In the genomic region with DNA sequence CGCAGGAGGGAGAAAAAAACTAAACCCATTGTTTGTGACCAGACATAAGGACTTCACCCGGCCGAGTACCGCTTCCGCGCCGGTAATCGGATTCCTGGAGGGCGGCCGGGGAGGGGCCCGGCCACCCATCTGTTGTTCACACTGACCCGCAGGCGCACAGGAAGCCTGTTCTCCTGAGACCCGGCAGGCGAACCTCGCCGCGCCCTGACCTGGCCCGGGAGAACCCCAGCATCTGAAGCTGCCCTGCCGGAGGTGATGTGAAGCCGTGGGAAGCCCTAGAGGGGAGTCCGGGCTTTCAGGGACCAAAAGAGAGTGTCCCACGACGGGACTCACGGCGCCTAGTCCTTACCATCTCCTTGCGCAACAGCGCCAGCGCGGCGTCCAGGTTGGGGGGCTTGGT, we compare ENCODE assay signal across 8 mouse cellular contexts. TPM values are rescaled to one million over a fixed set of nuclear protein-coding genes. Genes with fewer than 3 reads are reported as not detected.
A peak's percentile ranks its signal among the peaks of the same experiment; 100 is the strongest.
DNase-seq lines count a peak whose midpoint lies in the region; ATAC-seq lines count a peak whose summit lies in the region.

No protein-coding gene starts in this region.

- peaks cover 14% of the 10 kb centered on the region for H3K4me1 ChIP-seq in erythroblast, embryonic 14.5 days (ENCODE audit: control insufficient read depth)
- peaks cover 20% of the 10 kb centered on the region for H3K4me1 ChIP-seq in heart, embryonic 11.5 days (ENCODE audit: control insufficient read depth, insufficient read depth, low read length)
- 0 out of 2 replicates have a peak, but pooled peaks cover 3% of the 10 kb centered on the region for H3K4me1 ChIP-seq in limb, embryonic 11.5 days (ENCODE audit: control insufficient read depth, insufficient read depth, low read length)
- peaks cover 27% of the 10 kb centered on the region for H3K4me1 ChIP-seq in neural tube, embryonic 13.5 days (replicated peaks)

- peak overlapping the region; percentile 62 for H3K9ac ChIP-seq in heart, embryonic 11.5 days (ENCODE audit: low read depth, low read length)
- H3K9ac ChIP-seq in limb, embryonic 11.5 days (ENCODE audit: low read length): peak overlapping the region; percentile 49
- peak overlapping the region; percentile 64 for H3K9ac ChIP-seq in neural tube, embryonic 13.5 days

- peak overlapping the region; percentile 95 for H3K4me2 ChIP-seq in heart, embryonic 11.5 days
- H3K4me2 ChIP-seq in limb, embryonic 11.5 days (ENCODE audit: low read depth, severe bottlenecking): peak overlapping the region; percentile 72
- peak overlapping the region; percentile 79 for H3K4me2 ChIP-seq in neural tube, embryonic 13.5 days

- no peak overlapping the region for H3K27ac ChIP-seq in heart, embryonic 11.5 days (ENCODE audit: low read depth, low read length)
- H3K27ac ChIP-seq in limb, embryonic 11.5 days (replicated peaks; ENCODE audit: low read depth, low read length): no peak overlapping the region
- no peak overlapping the region; the same call in 1 of the 2 replicates for H3K27ac ChIP-seq in neural tube, embryonic 13.5 days (replicated peaks)

- WGBS in heart, embryonic 11.5 days (ENCODE audit: insufficient replicate concordance): under 1% methylated on average over 26 of the region's 31 CpGs
- WGBS in limb, embryonic 11.5 days: 0% methylated on average over 31 of the region's 31 CpGs
- under 1% methylated on average over 31 of the region's 31 CpGs for WGBS in neural tube, embryonic 13.5 days

- H3K9me3 ChIP-seq in erythroblast, embryonic 14.5 days (ENCODE audit: control insufficient read depth, low read length): no peaks in the 10 kb centered on the region
- H3K9me3 ChIP-seq in heart, embryonic 11.5 days (replicated peaks; ENCODE audit: control insufficient read depth, low read length): no peaks in the 10 kb centered on the region
- no peaks in the 10 kb centered on the region for H3K9me3 ChIP-seq in limb, embryonic 11.5 days (ENCODE audit: control insufficient read depth, low read length)
- H3K9me3 ChIP-seq in neural tube, embryonic 13.5 days: no peaks in the 10 kb centered on the region; the same call in 1 of the 2 replicates

- peak; percentile 51 for DNase-seq in ZHBTc4 (ENCODE audit: low read depth, low spot score)
- DNase-seq in limb, embryonic 11.5 days (ENCODE audit: low spot score): peak; percentile 49
- DNase-seq in adrenal gland, adult 8-10 months: no peak
- no peak for DNase-seq in layer of hippocampus, adult 9-10 months (ENCODE audit: low spot score)

- H3K27me3 ChIP-seq in erythroblast, embryonic 14.5 days (ENCODE audit: control insufficient read depth): peaks cover 60% of the 10 kb centered on the region
- peaks cover 38% of the 10 kb centered on the region for H3K27me3 ChIP-seq in heart, embryonic 11.5 days (ENCODE audit: control insufficient read depth, insufficient read depth, low read length)
- peaks cover 31% of the 10 kb centered on the region for H3K27me3 ChIP-seq in limb, embryonic 11.5 days (ENCODE audit: control insufficient read depth, insufficient read depth, low read length)
- peaks cover 59% of the 10 kb centered on the region for H3K27me3 ChIP-seq in neural tube, embryonic 13.5 days

- no peaks in the 10 kb centered on the region for H3K36me3 ChIP-seq in erythroblast, embryonic 14.5 days (ENCODE audit: control insufficient read depth)
- no peaks in the 10 kb centered on the region for H3K36me3 ChIP-seq in heart, embryonic 11.5 days (ENCODE audit: control insufficient read depth, insufficient read depth, low read length)
- H3K36me3 ChIP-seq in limb, embryonic 11.5 days (ENCODE audit: control insufficient read depth, insufficient read depth, low read length): no peaks in the 10 kb centered on the region
- H3K36me3 ChIP-seq in neural tube, embryonic 13.5 days: no peaks in the 10 kb centered on the region

- ATAC-seq in erythroblast, adult 5-6 weeks (replicated peaks; ENCODE audit: low FRiP score, poor library complexity, severe bottlenecking): no peak
- ATAC-seq in heart, embryonic 11.5 days (replicated peaks; ENCODE audit: insufficient number of reproducible peaks, low FRiP score, low TSS enrichment): no peak
- ATAC-seq in limb, embryonic 11.5 days (ENCODE audit: insufficient number of reproducible peaks, low FRiP score, low TSS enrichment, low read depth): no peak
- ATAC-seq in neural tube, embryonic 13.5 days (ENCODE audit: low read depth): no peak

- peak overlapping the region; percentile 49 for H3K4me3 ChIP-seq in erythroblast, embryonic 14.5 days (replicated peaks)
- peak overlapping the region; percentile 64 for H3K4me3 ChIP-seq in heart, embryonic 11.5 days (ENCODE audit: low read depth, low read length)
- H3K4me3 ChIP-seq in limb, embryonic 11.5 days (ENCODE audit: low read depth, low read length): peak overlapping the region; percentile 49
- peak overlapping the region; percentile 49 for H3K4me3 ChIP-seq in neural tube, embryonic 13.5 days

RNA-seq across cellular contexts. Expression of a gene that starts 0.4 kb away (rescaled TPM):
- polyA plus RNA-seq in erythroblast, embryonic 14.5 days (2012): not detected in 2 replicates
- 1.3 TPM in 1 of 2 replicates, not detected in the other for total RNA-seq in erythroblast, adult 5-6 weeks (2015; ENCODE audit: low replicate concordance)
- total RNA-seq in erythroblast, adult 5-6 weeks (2017; ENCODE audit: low replicate concordance): not detected in 2 replicates
- 2.4 and 3.1 TPM in 2 replicates for polyA plus RNA-seq in heart, embryonic 11.5 days (2014; fragmentation: Nextera tagmentation; extraction: Ambion mirVana)
- 3.7 and 4.5 TPM in 2 replicates for polyA plus RNA-seq in limb, embryonic 11.5 days (2014; fragmentation: Nextera tagmentation; extraction: Ambion mirVana)
- polyA plus RNA-seq in neural tube, embryonic 13.5 days (2015; fragmentation: Nextera tagmentation; extraction: Ambion mirVana): 12.1 and 15.9 TPM in 2 replicates
- total RNA-seq in adrenal gland, adult 8-10 months (2022): under 1 TPM in 3 of 4 experiments, not detected in 1; 0.42 to 0.73 (median 0.49) TPM

RNA-seq across cellular contexts. Expression of a gene that starts 29.3 kb away (rescaled TPM):
- polyA plus RNA-seq in erythroblast, embryonic 14.5 days (2012): 0.11 and 0.29 TPM in 2 replicates
- total RNA-seq in erythroblast, adult 5-6 weeks (2015; ENCODE audit: low replicate concordance): 2.5 TPM in 1 of 2 replicates, not detected in the other
- total RNA-seq in erythroblast, adult 5-6 weeks (2017; ENCODE audit: low replicate concordance): 1.1 TPM in 1 of 2 replicates, not detected in the other
- 14.7 and 20.3 TPM in 2 replicates for polyA plus RNA-seq in heart, embryonic 11.5 days (2014; fragmentation: Nextera tagmentation; extraction: Ambion mirVana)
- 27.3 and 30.5 TPM in 2 replicates for polyA plus RNA-seq in limb, embryonic 11.5 days (2014; fragmentation: Nextera tagmentation; extraction: Ambion mirVana)
- polyA plus RNA-seq in neural tube, embryonic 13.5 days (2015; fragmentation: Nextera tagmentation; extraction: Ambion mirVana): 28.4 and 31.4 TPM in 2 replicates
- 10 to 100 TPM in 3 of 4 experiments, 1 to 10 TPM in 1; 6.4 to 15.9 (median 13.3) TPM for total RNA-seq in adrenal gland, adult 8-10 months (2022)

RNA-seq across cellular contexts. Expression of a gene that starts 29.4 kb away (rescaled TPM):
- polyA plus RNA-seq in erythroblast, embryonic 14.5 days (2012): 0.42 and 0.44 TPM in 2 replicates
- total RNA-seq in erythroblast, adult 5-6 weeks (2015; ENCODE audit: low replicate concordance): 13.1 and 15.3 TPM in 2 replicates
- total RNA-seq in erythroblast, adult 5-6 weeks (2017; ENCODE audit: low replicate concordance): 8.8 and 18.3 TPM in 2 replicates
- 39.1 and 41.4 TPM in 2 replicates for polyA plus RNA-seq in heart, embryonic 11.5 days (2014; fragmentation: Nextera tagmentation; extraction: Ambion mirVana)
- 49.5 and 53.9 TPM in 2 replicates for polyA plus RNA-seq in limb, embryonic 11.5 days (2014; fragmentation: Nextera tagmentation; extraction: Ambion mirVana)
- polyA plus RNA-seq in neural tube, embryonic 13.5 days (2015; fragmentation: Nextera tagmentation; extraction: Ambion mirVana): 60.4 and 62.6 TPM in 2 replicates
- total RNA-seq in adrenal gland, adult 8-10 months (2022): 10 to 100 TPM; 39.3 to 45.5 (median 42.7) TPM

RNA-seq across cellular contexts. Expression of a gene that starts 41.7 kb away (rescaled TPM):
- polyA plus RNA-seq in erythroblast, embryonic 14.5 days (2012): not detected in 2 replicates
- total RNA-seq in erythroblast, adult 5-6 weeks (2015; ENCODE audit: low replicate concordance): not detected in 2 replicates
- not detected in 2 replicates for total RNA-seq in erythroblast, adult 5-6 weeks (2017; ENCODE audit: low replicate concordance)
- polyA plus RNA-seq in heart, embryonic 11.5 days (2014; fragmentation: Nextera tagmentation; extraction: Ambion mirVana): 0.07 and 0.15 TPM in 2 replicates
- polyA plus RNA-seq in limb, embryonic 11.5 days (2014; fragmentation: Nextera tagmentation; extraction: Ambion mirVana): 0.01 TPM in 1 of 2 replicates, not detected in the other
- 21.1 TPM in 2 replicates for polyA plus RNA-seq in neural tube, embryonic 13.5 days (2015; fragmentation: Nextera tagmentation; extraction: Ambion mirVana)
- total RNA-seq in adrenal gland, adult 8-10 months (2022): 1 to 10 TPM in 3 of 4 experiments, under 1 TPM in 1; 0.99 to 2.9 (median 1.3) TPM

Comparison
In these comparisons a context has a peak if more than half of its experiments do, and no peak if none do; other contexts are left out.
1. DNase-seq: peak in ZHBTc4 (single experiment) and limb, embryonic 11.5 days (single experiment); none in adrenal gland, adult 8-10 months (single experiment) and layer of hippocampus, adult 9-10 months (single experiment).
2. RNA of a gene that starts 29.3 kb away (polyA plus RNA-seq): 28.4 to 31.4 TPM in neural tube, embryonic 13.5 days, 27.3 to 30.5 TPM in limb, embryonic 11.5 days and 14.7 to 20.3 TPM in heart, embryonic 11.5 days; 0.11 to 0.29 TPM in erythroblast, embryonic 14.5 days; every median in the first group is over 10 times any median in the second.
3. RNA of a gene that starts 29.4 kb away (polyA plus RNA-seq): 60.4 to 62.6 TPM in neural tube, embryonic 13.5 days, 49.5 to 53.9 TPM in limb, embryonic 11.5 days and 39.1 to 41.4 TPM in heart, embryonic 11.5 days; 0.42 to 0.44 TPM in erythroblast, embryonic 14.5 days; every median in the first group is over 10 times any median in the second.
4. Peak in every context shown above with its lines, with median percentiles within 50 percentile points of each other: H3K4me3 ChIP-seq, H3K4me2 ChIP-seq and H3K9ac ChIP-seq.